39 mouse cellular contexts compared by ENCODE assay signal in the genomic region with DNA sequence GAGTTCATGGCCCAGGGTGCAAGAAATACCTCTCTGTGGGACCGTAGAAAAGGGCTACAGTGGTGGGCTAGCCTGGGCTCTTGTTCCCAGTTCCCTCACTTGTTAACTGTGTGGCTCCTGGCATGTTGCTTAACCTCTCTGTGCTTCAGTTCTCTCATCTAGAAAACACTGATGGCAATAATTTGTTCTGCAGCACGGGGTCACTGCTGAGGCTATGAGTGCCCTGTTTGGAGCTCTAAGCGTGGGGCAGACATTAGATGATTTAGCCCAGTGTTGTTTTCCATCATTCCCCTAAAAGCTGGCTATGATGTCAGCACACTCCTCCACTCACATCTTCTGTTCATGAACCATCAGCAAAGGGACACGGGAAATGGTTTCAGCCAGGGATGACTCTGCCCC. TPM values are rescaled to one million over a fixed set of nuclear protein-coding genes. Genes with fewer than 3 reads are reported as not detected.
"Had no signal": no experiment of that assay in that cellular context is flagged by ENCODE, and none has a peak within 500 bp of the region (broad histone marks: within the 10 kb centered on the region; RNA-seq: fewer than 3 reads in every experiment).

No protein-coding gene starts in this region.

- H3K4me3 ChIP-seq: heart, adult 2 months; heart, embryonic 13.5 days; heart, embryonic 15.5 days; hindbrain, embryonic 13.5 days; hindbrain, embryonic 15.5 days; kidney, embryonic 15.5 days; limb, embryonic 13.5 days; limb, embryonic 15.5 days; liver, embryonic 12.5 days had no signal

- H3K36me3 ChIP-seq: heart, embryonic 13.5 days; heart, embryonic 15.5 days; hindbrain, embryonic 13.5 days; hindbrain, embryonic 15.5 days; kidney, embryonic 15.5 days; limb, embryonic 13.5 days; limb, embryonic 15.5 days; liver, embryonic 12.5 days had no signal

- DNase-seq: gastrocnemius, postnatal 14 days; gastrocnemius, postnatal 36 days; heart, adult 11 months; heart, adult 2 months; heart, postnatal 14 days; heart, postnatal 36 days; kidney, adult 11 months; kidney, adult 2 months; kidney, adult 9 months; kidney, postnatal 14 days; kidney, postnatal 36 days; left cerebral cortex, postnatal 4 days had no signal

- ATAC-seq: intestine, embryonic 16.5 days; liver, embryonic 12.5 days had no signal

- H3K9me3 ChIP-seq: heart, embryonic 13.5 days; heart, embryonic 15.5 days; hindbrain, embryonic 13.5 days; hindbrain, embryonic 15.5 days; kidney, embryonic 15.5 days; limb, embryonic 13.5 days; limb, embryonic 15.5 days; liver, embryonic 12.5 days had no signal

- H3K4me2 ChIP-seq: heart, embryonic 11.5 days; heart, embryonic 13.5 days; heart, embryonic 15.5 days; hindbrain, embryonic 13.5 days; hindbrain, embryonic 15.5 days; kidney, embryonic 15.5 days; limb, embryonic 13.5 days; limb, embryonic 15.5 days; liver, embryonic 12.5 days had no signal

- H3K4me1 ChIP-seq: heart, embryonic 13.5 days; heart, embryonic 15.5 days; kidney, embryonic 15.5 days; limb, embryonic 13.5 days; limb, embryonic 15.5 days; liver, embryonic 12.5 days had no signal

- H3K27me3 ChIP-seq: heart, embryonic 13.5 days; heart, embryonic 15.5 days; hindbrain, embryonic 15.5 days; limb, embryonic 13.5 days; limb, embryonic 15.5 days; liver, embryonic 12.5 days had no signal

- H3K9ac ChIP-seq: heart, embryonic 13.5 days; heart, embryonic 15.5 days; hindbrain, embryonic 13.5 days; hindbrain, embryonic 15.5 days; kidney, embryonic 15.5 days; limb, embryonic 13.5 days; limb, embryonic 15.5 days; liver, embryonic 12.5 days; liver, embryonic 14.5 days had no signal

- H3K27ac ChIP-seq: heart, adult 2 months; heart, embryonic 13.5 days; heart, embryonic 15.5 days; hindbrain, embryonic 13.5 days; hindbrain, embryonic 15.5 days; kidney, embryonic 15.5 days; kidney, postnatal 0 days; limb, embryonic 13.5 days; limb, embryonic 15.5 days; liver, embryonic 12.5 days; liver, embryonic 14.5 days had no signal

RNA-seq across cellular contexts. Expression of a gene that starts 41.8 kb away (rescaled TPM):
- total RNA-seq: gastrocnemius, adult 18-20 months; gastrocnemius, postnatal 36 days; heart, adult 2 months; heart, postnatal 14 days; heart, postnatal 36 days; hematopoietic stem cell, adult 5-6 weeks; liver, adult 2 months had no signal
- polyA plus RNA-seq: gonadal fat pad, adult 2 months; heart, adult 2 months; heart, embryonic 11.5 days; heart, embryonic 13.5 days; heart, embryonic 15.5 days; heart, postnatal 0 days; limb, embryonic 11.5 days; liver, adult 2 months; liver, embryonic 12.5 days; liver, embryonic 14.5 days; liver, embryonic 16.5 days had no signal

RNA-seq across cellular contexts. Expression of a gene that starts 53.8 kb away (rescaled TPM):
- total RNA-seq: gastrocnemius, adult 18-20 months; gastrocnemius, adult 8-10 months; gastrocnemius, postnatal 14 days; gastrocnemius, postnatal 36 days; heart, adult 2 months; heart, postnatal 14 days; heart, postnatal 36 days; hematopoietic stem cell, adult 5-6 weeks; layer of hippocampus, adult 18-20 months; layer of hippocampus, postnatal 36 days; left cerebral cortex, adult 18-20 months; left cerebral cortex, adult 8-10 months; left cerebral cortex, postnatal 10 days; left cerebral cortex, postnatal 25 days; left cerebral cortex, postnatal 4 days; liver, adult 2 months had no signal
- polyA plus RNA-seq: gonadal fat pad, adult 2 months; heart, adult 2 months; heart, embryonic 11.5 days; heart, embryonic 13.5 days; heart, embryonic 15.5 days; heart, postnatal 0 days; hindbrain, embryonic 11.5 days; hindbrain, embryonic 13.5 days; hindbrain, embryonic 15.5 days; intestine, embryonic 16.5 days; kidney, adult 2 months; kidney, embryonic 15.5 days; kidney, postnatal 0 days; limb, embryonic 11.5 days; limb, embryonic 13.5 days; limb, embryonic 15.5 days; liver, adult 2 months; liver, embryonic 12.5 days; liver, embryonic 14.5 days; liver, embryonic 16.5 days had no signal
